Mouse (Mus musculus) heart, postnatal 14 days (tissue): ENCODE results near the gene Plxdc1. TPM values are rescaled to one million over a fixed set of nuclear protein-coding genes. Genes with fewer than 3 reads are reported as not detected.

ENCODE experiments used
- DNase-seq, 2 experiments: peaks; one replicate each; pipeline ENCODE4 v3.0.0; 2021 to 2022
- intact Hi-C: fragments of 180-260 bp; cut with DNase I; formaldehyde crosslinking; loops from one replicate; pipeline ENCODE4 v1.15.1; 2025
- total RNA-seq, 2 experiments: library from RNA; stranded (reverse); gene quantifications; 2 replicates each; pipeline ENCODE4 v1.2.3; 2021

The Plxdc1 gene
- total RNA-seq, 2 experiments from 2014 or later = 7.3 TPM

DNA sequence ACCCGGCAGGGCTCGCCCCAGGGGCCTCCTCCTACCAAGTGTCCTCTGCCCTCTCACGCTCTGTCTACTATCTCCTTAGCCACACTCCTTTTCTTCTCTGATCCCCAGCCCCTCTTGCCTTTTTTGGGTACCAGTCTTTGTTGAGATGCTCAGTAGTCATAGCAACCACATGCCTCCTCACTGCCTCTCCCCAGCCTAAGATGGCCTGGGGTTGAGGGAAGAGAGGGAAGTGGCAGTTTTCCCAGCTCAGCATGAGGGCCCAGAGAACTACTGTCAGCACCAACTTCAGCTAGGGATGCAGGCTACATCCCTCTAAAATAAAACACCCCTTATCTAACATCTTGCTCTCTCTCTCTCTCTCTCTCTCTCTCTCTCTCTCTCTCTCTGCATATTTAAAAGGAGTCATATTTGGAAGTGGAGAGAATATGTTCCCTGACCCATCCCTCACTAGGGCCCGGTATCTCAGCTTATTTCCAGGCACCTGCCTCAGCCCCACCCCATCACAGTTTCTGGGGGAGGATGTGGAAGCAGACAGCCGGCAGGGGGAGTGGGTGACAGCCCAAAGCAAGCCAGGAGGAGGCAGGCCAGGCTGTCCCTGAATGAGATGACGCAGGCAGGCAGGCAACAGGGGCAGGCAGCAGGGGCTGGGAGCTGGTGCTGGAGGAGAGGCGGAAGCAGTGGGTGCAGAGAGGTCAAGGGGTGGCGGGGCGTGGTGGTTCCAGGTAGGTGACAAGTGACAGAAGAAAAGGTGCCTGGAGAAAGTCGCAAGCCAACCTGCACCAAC lies 32.8 kb upstream of the Plxdc1 start:
- no peak for DNase-seq
- intact Hi-C loops = no loop called here

DNA sequence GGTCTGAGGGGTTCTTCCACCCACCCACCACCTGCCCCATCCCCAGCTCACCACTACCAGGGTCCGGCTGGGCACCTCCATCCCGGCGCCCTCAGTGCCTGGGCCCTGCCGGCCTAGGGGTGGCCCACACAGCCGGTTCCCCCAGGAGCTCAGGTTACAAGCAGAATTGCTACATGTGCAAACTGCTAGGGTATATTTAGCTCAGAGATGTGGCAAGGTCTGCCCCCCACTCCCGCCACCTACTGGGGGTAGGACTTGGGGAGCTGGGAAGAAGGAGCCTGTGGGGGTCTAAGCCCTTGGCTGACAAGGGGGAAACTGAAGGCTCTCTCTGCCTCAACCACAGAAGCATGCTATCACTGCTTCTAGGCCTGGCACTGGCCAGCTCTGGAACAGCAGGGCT lies 32.0 kb upstream of the Plxdc1 start:
- no peak for DNase-seq
- intact Hi-C loops = no loop called here

DNA sequence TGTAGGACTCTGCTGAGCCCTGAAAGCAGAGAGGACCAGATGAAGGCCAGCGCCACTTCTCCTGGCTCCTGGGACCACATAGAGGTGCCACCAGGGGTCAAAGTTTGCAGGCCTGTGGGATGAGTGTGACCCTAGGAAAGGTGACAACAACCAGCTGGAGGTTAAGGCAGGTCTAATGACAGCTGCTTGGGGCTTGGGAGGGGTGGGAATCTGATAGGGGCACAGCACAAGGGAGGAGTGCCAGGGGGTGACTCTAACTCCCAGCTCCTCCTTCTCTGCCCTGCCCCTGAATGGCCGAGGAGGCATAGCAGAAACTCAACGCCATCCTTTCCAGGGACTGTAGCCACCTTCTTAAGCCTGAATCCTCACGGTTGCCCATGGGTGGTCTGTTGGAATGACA lies 30.6 kb upstream of the Plxdc1 start:
- no peak for DNase-seq
- intact Hi-C loops = no loop called here

- intact Hi-C loops = no loop called here
- DNase-seq = no peak
Measured at GRCm38 (mm10) chr11:98016177-98016576, 29.9 kb upstream of the Plxdc1 start.

- no peak for DNase-seq
- intact Hi-C loops = no loop called here
Measured at GRCm38 (mm10) chr11:98012831-98013230, 26.6 kb upstream of the Plxdc1 start.

- DNase-seq = no peak
- intact Hi-C loops = no loop called here
Measured at GRCm38 (mm10) chr11:98011716-98012115, 25.5 kb upstream of the Plxdc1 start.

- no peak for DNase-seq
- intact Hi-C loops = no loop called here
Measured at GRCm38 (mm10) chr11:98008087-98008486, 21.8 kb upstream of the Plxdc1 start.

DNA sequence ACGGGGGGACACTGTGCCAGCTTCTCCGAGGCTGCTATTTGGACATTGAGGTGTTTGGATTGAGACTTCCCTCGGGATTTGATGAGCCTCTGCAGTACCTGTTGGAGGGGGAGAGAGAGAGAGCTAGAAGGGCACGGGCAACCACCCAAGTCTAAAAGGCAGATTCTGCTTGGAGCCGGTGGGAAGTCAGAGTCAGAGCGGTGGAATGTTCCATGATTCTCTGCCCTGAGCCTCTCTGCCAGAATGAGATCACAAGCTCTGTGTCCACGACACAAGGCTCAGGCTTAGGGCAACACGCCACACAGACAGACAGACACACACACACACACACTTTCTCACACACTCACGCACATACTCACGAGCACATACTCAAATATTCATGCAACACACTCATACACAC lies 19.4 kb upstream of the Plxdc1 start:
- intact Hi-C loops = no loop called here

GRCm38 (mm10) chr11:98005076-98005475 lies 18.8 kb upstream of the Plxdc1 start:
- intact Hi-C loops = no loop called here

More for the DNA sequence above, 19.4 kb upstream of the Plxdc1 start:
- peak; percentile 57 to 76 for DNase-seq

DNA sequence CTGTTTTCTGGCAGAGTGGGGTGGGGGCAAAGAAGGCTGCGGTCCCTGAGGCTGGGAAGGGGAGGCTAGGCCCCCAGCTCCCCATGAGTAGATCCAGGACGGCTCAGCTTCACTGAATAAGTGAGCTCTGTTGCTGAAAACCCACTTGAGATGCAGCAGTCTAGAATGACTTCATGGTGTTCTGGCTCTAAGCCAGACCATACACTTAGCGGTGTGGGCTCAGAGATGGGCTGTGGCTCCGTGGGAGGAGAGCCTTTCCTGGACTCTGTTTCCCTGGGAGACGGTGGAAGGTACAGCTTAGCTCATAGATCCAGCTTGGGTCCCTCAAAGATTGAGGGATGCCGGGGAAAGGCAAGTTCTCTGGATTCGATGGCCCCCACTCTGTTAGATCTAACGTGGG lies 17.9 kb upstream of the Plxdc1 start:
- intact Hi-C loops = no loop called here
- no peak for DNase-seq

More at GRCm38 (mm10) chr11:98005076-98005475, 18.8 kb upstream of the Plxdc1 start:
- no peak for DNase-seq

- intact Hi-C loops = no loop called here
- no peak for DNase-seq
Measured at GRCm38 (mm10) chr11:98003171-98003671, 17.0 kb upstream of the Plxdc1 start.

DNA sequence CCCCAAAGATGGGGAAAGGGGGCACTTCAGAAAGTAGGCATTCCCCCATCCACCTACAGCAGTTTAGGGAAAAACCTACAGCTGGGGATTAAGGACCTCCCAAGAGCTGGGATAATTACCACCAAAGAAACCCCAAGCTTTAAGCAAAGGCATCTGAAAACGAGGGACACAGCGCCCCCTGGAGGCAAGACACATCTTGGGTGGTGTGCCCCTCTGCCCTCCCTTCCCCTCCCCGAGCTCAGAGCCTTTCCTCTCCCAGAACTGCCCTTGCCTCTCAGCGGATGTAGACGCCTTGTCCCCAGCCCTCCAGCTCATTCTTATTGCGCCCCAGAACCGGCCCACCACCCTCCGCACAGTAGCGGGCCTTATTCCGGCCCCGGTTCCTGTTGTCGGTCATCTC lies 16.4 kb upstream of the Plxdc1 start:
- peak; percentile 80 to 87 for DNase-seq
- intact Hi-C loops = no loop called here

GRCm38 (mm10) chr11:98001986-98002385 lies 15.7 kb upstream of the Plxdc1 start:
- intact Hi-C loops = no loop called here
- DNase-seq = no peak

DNA sequence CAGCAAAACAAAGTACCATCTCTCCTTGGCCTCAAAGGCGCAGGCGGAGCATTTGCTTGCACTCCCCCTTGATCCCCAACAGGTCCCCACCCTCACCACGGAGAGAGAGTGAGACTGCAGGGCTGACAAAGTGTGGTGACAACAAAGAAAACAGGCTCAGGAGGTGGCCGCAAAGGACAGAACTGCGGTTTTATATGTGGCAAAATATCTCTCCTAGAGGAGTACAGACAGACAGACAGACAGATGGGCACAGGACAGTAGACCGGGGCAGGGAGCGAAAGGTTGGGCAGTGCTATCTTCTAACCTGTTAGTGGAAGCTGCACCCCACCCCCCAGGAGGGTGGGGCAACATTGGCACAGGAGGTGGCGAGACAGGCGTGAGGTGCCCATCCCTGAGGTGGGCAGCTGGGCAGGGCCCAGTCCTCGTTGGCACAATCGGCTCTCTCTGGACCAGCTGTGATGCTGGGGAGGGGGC lies 15.1 kb upstream of the Plxdc1 start:
- no peak for DNase-seq
- intact Hi-C loops = no loop called here

DNA sequence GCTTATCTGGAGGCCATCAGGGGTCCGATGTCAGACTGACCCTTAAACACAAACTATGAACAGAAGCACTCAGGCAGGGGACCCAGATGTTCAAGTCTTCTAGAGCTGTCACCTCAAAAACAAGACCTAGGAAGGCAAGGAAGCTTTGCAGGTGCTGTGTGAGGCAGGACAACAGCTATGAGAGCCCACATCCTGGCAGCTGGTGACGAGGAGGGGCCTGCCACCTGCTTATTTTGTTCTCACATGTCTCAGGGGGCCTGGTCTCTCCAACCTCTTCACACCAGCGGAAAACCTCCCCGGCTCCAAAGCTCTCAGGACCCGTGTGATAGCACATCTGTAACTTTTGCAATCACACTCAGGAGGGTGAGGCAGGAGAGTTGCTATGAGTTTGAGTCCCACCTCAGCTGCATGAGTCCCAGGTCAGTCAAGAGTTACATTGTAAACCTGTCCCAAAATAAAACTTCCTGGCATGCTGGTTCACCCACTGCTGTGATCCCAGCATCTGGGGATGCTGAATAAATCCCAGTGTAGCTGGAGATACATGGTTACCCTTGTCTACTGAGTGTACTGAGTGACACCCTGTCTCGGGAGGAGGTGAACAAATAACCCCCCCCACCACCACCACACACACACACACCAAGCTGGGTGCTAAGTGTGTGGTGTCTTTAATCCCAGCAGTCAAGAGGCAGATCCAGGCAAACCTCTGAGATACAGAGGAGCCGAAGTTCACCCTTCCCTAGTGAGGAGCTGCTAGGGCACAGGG lies 14.3 kb upstream of the Plxdc1 start:
- no peak for DNase-seq
- intact Hi-C loops = no loop called here

- no peak for DNase-seq
- intact Hi-C loops = no loop called here
Measured at GRCm38 (mm10) chr11:97999748-98000147, 13.5 kb upstream of the Plxdc1 start.

DNA sequence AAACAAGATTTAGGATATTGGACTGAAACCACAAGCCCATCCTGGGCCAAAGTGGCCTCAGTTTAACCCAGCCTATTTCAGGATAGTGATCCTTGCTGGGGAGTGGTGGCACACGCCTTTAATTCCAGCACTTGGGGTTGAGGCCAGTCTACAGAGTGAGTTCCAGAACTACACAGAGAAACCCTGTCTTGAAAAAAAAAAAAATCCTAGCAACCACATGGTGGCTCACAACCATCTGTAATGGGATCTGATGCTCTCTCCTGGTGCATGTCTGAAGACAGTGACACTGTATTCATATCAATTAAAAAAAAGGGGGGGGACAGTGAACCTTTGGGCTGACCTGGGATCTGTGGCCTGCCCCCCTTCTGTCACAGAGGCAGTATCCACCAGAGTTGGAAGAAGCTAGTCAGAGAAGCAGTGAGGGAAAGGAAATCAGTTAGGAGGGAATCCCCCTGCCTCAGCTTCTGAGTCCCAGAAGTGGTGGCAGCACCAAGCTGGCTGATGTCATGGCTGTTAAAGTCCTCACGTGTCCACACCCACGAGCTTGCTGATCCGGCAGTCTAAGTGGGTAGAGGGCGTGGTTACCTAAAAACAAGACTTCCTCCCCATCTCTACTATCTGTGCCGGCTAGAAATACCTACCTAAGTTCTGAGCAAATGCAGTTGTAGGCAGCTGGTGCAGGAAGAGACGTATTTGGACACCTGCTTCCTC lies 12.8 kb upstream of the Plxdc1 start:
- DNase-seq = no peak
- intact Hi-C loops = no loop called here

DNA sequence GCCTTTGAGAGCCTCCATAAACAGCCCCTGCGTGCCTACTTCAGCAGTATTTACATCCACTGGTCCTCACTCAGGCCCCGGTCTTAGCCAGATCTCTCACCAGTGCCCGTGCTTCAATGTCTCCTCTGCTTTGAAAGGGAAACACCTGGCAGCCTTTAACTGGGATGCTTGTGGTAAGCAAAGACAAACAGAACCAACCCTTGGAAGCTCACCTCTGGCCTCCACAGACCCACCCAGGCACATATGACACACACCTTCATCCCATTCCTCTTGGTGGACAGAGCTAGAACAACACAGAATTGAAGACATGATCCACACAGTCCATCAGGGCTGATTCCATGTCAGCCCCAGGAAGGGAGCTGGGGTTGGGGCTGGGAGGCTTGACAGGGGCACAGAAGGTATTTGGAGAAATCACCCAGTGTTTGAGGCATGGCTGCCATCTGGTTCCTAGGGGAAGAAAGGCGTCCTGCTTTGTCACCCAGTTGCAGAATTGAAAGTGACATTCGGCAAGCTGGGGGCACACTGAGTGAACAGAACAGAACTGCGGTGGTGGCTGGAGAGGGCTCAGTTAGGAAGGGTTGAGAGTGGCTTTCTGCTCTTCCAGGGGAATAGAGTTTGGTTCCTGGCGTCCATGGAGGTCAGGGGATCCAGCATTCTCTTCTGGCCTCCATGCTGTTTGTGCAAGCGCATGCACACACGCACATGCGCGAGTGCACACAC lies 12.0 kb upstream of the Plxdc1 start:
- DNase-seq = no peak
- intact Hi-C loops = no loop called here

DNA sequence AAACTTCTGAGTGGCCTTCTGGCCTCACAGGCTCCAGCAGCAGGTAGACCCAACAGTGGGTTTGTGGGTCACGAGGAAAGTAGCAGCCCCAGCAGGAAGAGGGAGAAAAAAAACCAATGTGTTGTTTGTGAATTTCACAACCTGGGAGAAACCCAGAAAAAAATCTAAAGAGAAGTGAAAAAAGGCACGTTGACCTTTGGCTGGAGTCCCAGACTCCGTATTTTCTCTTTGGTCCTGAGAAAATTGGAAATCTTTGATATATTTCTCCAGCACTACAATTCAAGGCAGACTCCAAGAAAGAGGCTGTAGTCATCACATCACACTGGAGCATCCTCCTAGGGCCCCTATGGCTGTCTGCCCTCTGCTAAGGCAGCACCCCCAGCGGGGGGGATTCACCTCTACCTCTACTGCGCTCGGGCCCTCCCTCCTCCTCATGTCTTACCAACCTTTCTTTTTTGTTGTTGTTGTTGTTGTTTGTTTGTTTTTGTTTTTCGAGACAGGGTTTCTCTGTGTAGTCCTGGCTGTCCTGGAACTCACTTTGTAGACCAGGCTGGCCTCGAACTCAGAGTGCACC lies 11.2 kb upstream of the Plxdc1 start:
- no peak for DNase-seq
- intact Hi-C loops = no loop called here

DNA sequence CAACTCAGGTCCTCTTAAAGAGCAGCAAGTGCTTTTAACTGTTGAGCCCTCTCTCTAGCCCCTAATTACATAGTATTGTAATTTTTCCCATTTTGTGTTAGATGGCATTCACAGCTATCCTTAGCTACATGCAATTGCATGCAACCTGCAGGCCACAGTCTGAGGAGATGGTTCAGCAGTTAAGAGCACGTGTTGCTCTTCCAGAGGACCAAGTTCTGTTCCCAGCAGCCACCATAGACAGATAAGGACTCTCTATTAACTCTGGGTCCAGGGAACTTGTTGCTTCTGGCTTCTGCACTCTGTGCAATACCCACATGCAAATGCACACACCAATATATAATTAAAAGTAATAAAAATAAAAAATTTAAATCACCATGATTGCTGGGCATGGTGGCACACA lies 10.4 kb upstream of the Plxdc1 start:
- intact Hi-C loops = no loop called here
- no peak for DNase-seq
